Mouse (Mus musculus) forebrain, embryonic 15.5 days (tissue): ENCODE results near the gene Hira. TPM values are rescaled to one million over a fixed set of nuclear protein-coding genes. Genes with fewer than 3 reads are reported as not detected.
"Not testable (repeated sequence)": the region's sequence is repeated elsewhere in the genome, so short reads cannot be mapped to it uniquely, and the experiment has no call there.

Source experiments
- ATAC-seq: fragments of 200-750 bp; cut with Nextera tagmentation; replicated peaks from 2 replicates; pipeline ENCODE4 v1.8.0; 2017; ENCODE audit warnings: mild to moderate bottlenecking, moderate TSS enrichment, moderate library complexity
- H3K27ac ChIP-seq: fragments of 300-500 bp; sonication (generic); replicated peaks from 2 replicates; pipeline ENCODE4 v1.5.1; 2015; ENCODE audit warnings: mild to moderate bottlenecking, inconsistent platforms
- H3K27me3 ChIP-seq: fragments of 300-500 bp; sonication (generic); 2 replicates; pipeline ENCODE4 v1.6.1; 2015; ENCODE audit warnings: inconsistent platforms
- H3K36me3 ChIP-seq: fragments of 300-500 bp; sonication (generic); 2 replicates; pipeline ENCODE4 v1.6.1; 2015; ENCODE audit warnings: mild to moderate bottlenecking, inconsistent platforms
- H3K4me1 ChIP-seq: fragments of 300-500 bp; sonication (generic); 2 replicates; pipeline ENCODE4 v1.6.1; 2015; ENCODE audit warnings: inconsistent platforms
- H3K4me2 ChIP-seq: fragments of 300-500 bp; sonication (generic); replicated peaks from 2 replicates; pipeline ENCODE4 v1.6.1; 2015; ENCODE audit warnings: mild to moderate bottlenecking, inconsistent platforms
- H3K4me3 ChIP-seq: fragments of 300-500 bp; sonication (generic); 2 replicates; pipeline ENCODE4 v1.5.1; 2015; ENCODE audit warnings: mild to moderate bottlenecking, inconsistent platforms
- H3K9ac ChIP-seq: fragments of 300-500 bp; sonication (generic); replicated peaks from 2 replicates; pipeline ENCODE4 v1.6.1; 2015; ENCODE audit warnings: mild to moderate bottlenecking, inconsistent platforms
- H3K9me3 ChIP-seq: fragments of 300-500 bp; sonication (generic); 2 replicates; pipeline ENCODE4 v1.6.1; 2016; ENCODE audit warnings: inconsistent platforms
- WGBS: fragments of 180-500 bp; shearing (Covaris S2); methylation state at CpG from one replicate; pipeline ENCODE4 v1.1.7; 2015; ENCODE audit warnings: mixed read lengths; 5-methylcytosine and 5-hydroxymethylcytosine counted together
- polyA plus RNA-seq: library from polyadenylated mRNA; unstranded; fragments of >200 nt; fragmentation: Nextera tagmentation; extraction: Ambion mirVana; gene quantifications from 2 replicates; pipeline ENCODE4 v1.2.1, GENCODE M21; 2015

Gene Hira
- polyA plus RNA-seq, 1 experiment from 2014 or later = 27.8 TPM

DNA sequence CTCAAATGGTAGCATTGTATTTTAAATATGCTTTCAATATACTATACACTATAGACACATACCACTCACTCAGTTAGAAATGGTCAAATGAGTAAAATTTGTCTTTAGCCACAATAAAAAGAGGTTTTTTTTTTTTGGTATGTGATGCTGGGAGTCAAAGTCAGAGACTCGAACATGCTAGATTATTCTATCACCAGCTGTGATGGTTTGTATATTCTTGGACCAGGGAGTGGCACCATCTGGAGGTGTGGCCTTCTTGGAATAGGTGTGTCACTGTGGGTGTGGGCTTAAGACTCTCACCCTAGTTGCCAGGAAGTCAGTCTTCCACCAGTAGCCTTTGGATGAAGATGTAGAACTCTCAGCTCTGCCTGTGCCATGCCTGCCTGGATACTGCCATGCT is 6.3 kb upstream of the Hira start:
- not testable (repeated sequence) for ATAC-seq, H3K4me3 ChIP-seq, H3K27ac ChIP-seq, H3K4me1 ChIP-seq, H3K9ac ChIP-seq, H3K27me3 ChIP-seq, H3K4me2 ChIP-seq, H3K9me3 ChIP-seq
- peaks cover 36% of the 10 kb centered on the region for H3K36me3 ChIP-seq
- WGBS = 95% methylated on average over 1 of the region's 1 CpGs

DNA sequence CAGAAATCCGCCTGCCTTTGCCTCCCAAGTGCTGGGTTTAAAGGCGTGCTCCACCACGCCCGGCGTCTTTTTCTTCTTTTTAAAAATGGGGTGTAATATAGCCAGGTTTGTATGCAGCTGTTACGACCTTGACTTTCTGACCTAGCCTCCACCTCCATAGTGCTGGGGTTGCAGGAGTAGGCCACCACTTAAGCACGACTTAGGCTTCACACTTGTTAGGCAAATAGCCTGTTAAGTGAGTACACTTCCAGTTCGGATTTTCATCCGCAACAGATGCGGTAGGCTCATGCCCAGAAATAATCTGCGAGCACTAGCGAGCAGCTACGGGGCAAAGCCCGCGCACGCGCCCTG is 771 bp upstream of the Hira start:
- Histone ChIP-seq H3K36me3 (peaks cover 28% of the 10 kb centered on the region), H3K27me3 (no peaks in the 10 kb centered on the region), H3K4me3 (peak overlapping the region; percentile 97), H3K9me3 (no peaks in the 10 kb centered on the region), H3K9ac (peak overlapping the region; percentile 99), H3K4me1 (peaks cover 29% of the 10 kb centered on the region), H3K4me2 (peak overlapping the region; percentile 54), H3K27ac (peak overlapping the region; percentile 99)
- ATAC-seq = no peak
- under 1% methylated on average over 17 of the region's 17 CpGs for WGBS

GRCm38 (mm10) chr16:18877386-18878090 is 701 bp downstream of the Hira start:
- H3K4me1 ChIP-seq = peaks cover 31% of the 10 kb centered on the region
- no peaks in the 10 kb centered on the region for H3K9me3 ChIP-seq
- H3K4me3 ChIP-seq = peak overlapping the region; percentile 97
- H3K27ac ChIP-seq = peak overlapping the region; percentile 99
- H3K4me2 ChIP-seq = peak overlapping the region; percentile 54
- H3K9ac ChIP-seq = peak overlapping the region; percentile 99
- no peaks in the 10 kb centered on the region for H3K27me3 ChIP-seq
- under 1% methylated on average over 43 of the region's 43 CpGs for WGBS
- ATAC-seq = peak; percentile 44
- peaks cover 15% of the 10 kb centered on the region for H3K36me3 ChIP-seq

GRCm38 (mm10) chr16:18878091-18878720 is 1.4 kb downstream of the Hira start:
- H3K9me3 ChIP-seq = no peaks in the 10 kb centered on the region
- peak overlapping the region; percentile 99 for H3K9ac ChIP-seq
- H3K4me1 ChIP-seq = peaks cover 31% of the 10 kb centered on the region
- no peak for ATAC-seq
- H3K4me3 ChIP-seq = peak overlapping the region; percentile 97
- peak overlapping the region; percentile 54 for H3K4me2 ChIP-seq
- 24% methylated on average over 20 of the region's 20 CpGs for WGBS
- H3K36me3 ChIP-seq = peaks cover 10% of the 10 kb centered on the region
- no peaks in the 10 kb centered on the region for H3K27me3 ChIP-seq
- peak overlapping the region; percentile 99 for H3K27ac ChIP-seq

DNA sequence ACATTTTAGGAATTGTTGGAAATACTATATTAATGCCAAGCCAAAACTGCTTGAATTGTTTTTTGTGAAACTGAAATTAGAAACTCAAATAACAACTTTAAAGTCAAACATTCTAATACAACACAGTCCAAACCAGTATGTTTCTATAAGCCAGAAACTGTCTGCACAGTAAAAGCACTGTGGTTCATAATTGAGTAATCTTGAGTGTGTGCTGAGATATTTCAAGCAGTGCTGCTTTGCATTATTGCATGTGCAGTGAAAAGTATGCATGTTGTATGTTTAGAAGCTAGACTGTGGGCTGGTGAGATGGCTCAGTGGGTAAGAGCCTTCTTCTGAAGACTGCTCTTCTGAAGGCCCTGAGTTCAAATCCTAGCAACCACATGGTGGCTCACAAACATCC is 7.2 kb downstream of the Hira start:
- Histone ChIP-seq H3K9ac (no peak overlapping the region), H3K4me3 (no peak overlapping the region), H3K9me3 (no peaks in the 10 kb centered on the region), H3K27ac (no peak overlapping the region), H3K4me1 (peaks cover 22% of the 10 kb centered on the region), H3K36me3 (no peaks in the 10 kb centered on the region; the same call in 1 of the 2 replicates), H3K27me3 (no peaks in the 10 kb centered on the region), H3K4me2 (no peak overlapping the region)
- ATAC-seq = no peak

DNA sequence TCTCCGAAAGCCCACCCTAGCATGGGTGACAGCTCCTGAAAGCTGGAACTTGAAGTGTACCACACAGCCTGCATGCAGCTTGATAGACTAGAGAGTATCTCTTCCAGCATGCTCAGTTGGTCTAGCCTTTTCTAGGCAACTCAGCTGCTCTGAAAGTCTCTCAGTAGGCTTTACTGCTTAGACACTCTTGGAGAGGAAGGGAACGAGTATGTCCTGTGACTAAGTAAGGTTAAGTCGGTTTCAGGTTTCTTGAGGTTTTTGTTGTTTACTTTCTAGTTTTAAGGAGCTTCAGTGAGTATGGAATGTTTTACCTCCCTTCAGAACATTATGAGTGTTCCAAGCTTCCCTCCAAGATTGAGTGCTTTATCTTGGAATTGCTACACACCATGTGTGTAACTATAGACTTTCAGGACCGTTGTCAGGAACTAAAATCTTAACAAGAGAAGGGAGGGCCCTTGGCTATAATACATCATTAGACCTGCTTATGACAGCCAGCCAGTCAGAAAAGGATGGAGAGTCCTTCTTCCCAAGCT is 17.1 kb downstream of the Hira start:
- H3K4me1 ChIP-seq = no peaks in the 10 kb centered on the region
- H3K9me3 ChIP-seq = no peaks in the 10 kb centered on the region
- peaks cover 23% of the 10 kb centered on the region for H3K36me3 ChIP-seq
- H3K27ac ChIP-seq = no peak overlapping the region
- H3K4me2 ChIP-seq = no peak overlapping the region
- whole genome bisulfite sequencing = 89% methylated on average over 4 of the region's 4 CpGs
- no peak overlapping the region for H3K9ac ChIP-seq
- ATAC-seq = no peak
- no peaks in the 10 kb centered on the region for H3K27me3 ChIP-seq
- H3K4me3 ChIP-seq = no peak overlapping the region

- Histone ChIP-seq H3K9me3 (no peaks in the 10 kb centered on the region), H3K36me3 (peaks cover 35% of the 10 kb centered on the region), H3K4me2 (no peak overlapping the region), H3K27me3 (no peaks in the 10 kb centered on the region), H3K4me3 (no peak overlapping the region), H3K4me1 (no peaks in the 10 kb centered on the region), H3K27ac (no peak overlapping the region), H3K9ac (no peak overlapping the region)
- no peak for ATAC-seq
- WGBS = 89% methylated on average over 3 of the region's 3 CpGs
These were observed 18.4 kb downstream of the Hira start for GRCm38 (mm10) chr16:18895249-18895648.

DNA sequence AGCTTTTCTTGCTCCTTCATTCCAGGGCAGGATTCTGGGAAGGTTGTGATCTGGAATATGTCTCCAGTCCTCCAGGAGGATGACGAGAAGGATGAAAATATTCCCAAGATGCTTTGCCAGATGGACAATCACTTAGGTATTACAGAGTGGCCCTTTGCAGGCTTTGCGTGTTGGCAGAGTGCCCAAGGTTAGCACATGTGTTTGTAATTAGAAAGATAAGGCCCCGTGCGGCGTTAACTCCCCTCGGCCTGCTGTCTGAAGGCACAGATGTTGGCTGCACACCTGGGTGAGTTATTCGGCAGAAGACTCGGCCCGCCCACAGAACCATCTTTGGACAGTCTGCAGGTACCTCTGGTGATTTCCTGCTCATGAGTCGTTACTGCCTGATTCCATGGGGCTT is 19.6 kb downstream of the Hira start:
- Histone ChIP-seq H3K9me3 (no peaks in the 10 kb centered on the region), H3K9ac (no peak overlapping the region), H3K4me3 (no peak overlapping the region), H3K36me3 (peaks cover 43% of the 10 kb centered on the region), H3K27ac (no peak overlapping the region), H3K27me3 (no peaks in the 10 kb centered on the region), H3K4me1 (no peaks in the 10 kb centered on the region), H3K4me2 (no peak overlapping the region)
- ATAC-seq = no peak
- WGBS = 85% methylated on average over 10 of the region's 10 CpGs

DNA sequence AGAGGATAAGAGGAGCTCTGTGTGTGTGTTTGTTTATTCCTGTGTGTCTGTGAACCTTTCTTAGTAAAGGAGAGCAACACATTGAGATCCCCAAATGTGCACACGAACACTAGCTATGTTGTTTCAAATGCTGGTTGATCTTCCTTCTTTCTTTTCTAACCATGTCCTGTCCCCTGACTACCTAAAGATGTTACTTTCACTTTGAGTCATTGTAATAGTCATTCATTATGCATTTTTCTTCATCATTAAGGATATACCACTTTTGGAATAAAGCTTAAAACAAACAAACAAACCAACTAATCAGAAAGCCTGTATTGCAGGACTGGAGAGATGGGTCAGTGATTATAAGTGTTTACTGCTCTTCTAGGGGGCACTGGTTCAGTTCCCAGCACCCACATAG is 28.8 kb downstream of the Hira start:
- no peaks in the 10 kb centered on the region for H3K27me3 ChIP-seq
- no peaks in the 10 kb centered on the region for H3K4me1 ChIP-seq
- no peak overlapping the region for H3K4me3 ChIP-seq
- H3K4me2 ChIP-seq = no peak overlapping the region
- no peak for ATAC-seq
- 96% methylated on average over 1 of the region's 1 CpGs for WGBS
- no peak overlapping the region for H3K9ac ChIP-seq
- H3K36me3 ChIP-seq = peaks cover 67% of the 10 kb centered on the region
- no peaks in the 10 kb centered on the region for H3K9me3 ChIP-seq
- no peak overlapping the region for H3K27ac ChIP-seq

- Histone ChIP-seq H3K27ac (no peak overlapping the region), H3K9me3 (no peaks in the 10 kb centered on the region), H3K9ac (no peak overlapping the region), H3K36me3 (peaks cover 73% of the 10 kb centered on the region), H3K27me3 (no peaks in the 10 kb centered on the region), H3K4me2 (no peak overlapping the region), H3K4me3 (no peak overlapping the region), H3K4me1 (no peaks in the 10 kb centered on the region)
- no peak for ATAC-seq
- 97% methylated on average over 4 of the region's 4 CpGs for WGBS
These were observed 39.2 kb downstream of the Hira start for GRCm38 (mm10) chr16:18916064-18916463.

GRCm38 (mm10) chr16:18921771-18922170 is 44.9 kb downstream of the Hira start:
- Histone ChIP-seq H3K9ac (no peak overlapping the region), H3K4me1 (no peaks in the 10 kb centered on the region), H3K36me3 (peaks cover 87% of the 10 kb centered on the region), H3K9me3 (no peaks in the 10 kb centered on the region), H3K27ac (no peak overlapping the region), H3K27me3 (no peaks in the 10 kb centered on the region), H3K4me2 (no peak overlapping the region), H3K4me3 (no peak overlapping the region)
- no peak for ATAC-seq
- 97% methylated on average over 2 of the region's 2 CpGs for WGBS

DNA sequence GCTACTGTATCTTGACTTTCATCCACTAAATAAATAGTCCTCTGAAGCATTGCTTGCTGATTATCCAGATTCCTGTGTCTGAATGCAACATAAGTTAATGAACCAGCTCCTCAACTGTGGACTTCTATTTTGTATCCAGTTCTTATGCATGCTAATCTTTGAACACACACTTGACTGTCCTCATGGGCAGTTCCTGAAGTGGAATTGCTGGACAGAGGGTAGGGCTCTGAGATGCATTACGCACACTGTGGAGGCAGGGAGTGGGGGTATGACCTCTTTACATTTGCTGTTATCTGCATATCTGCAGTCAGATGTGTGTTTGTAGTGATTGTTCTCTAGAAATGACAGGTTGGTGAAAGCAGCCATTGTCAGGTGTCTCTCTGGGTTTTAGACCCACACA is 51.1 kb downstream of the Hira start:
- Histone ChIP-seq H3K27me3 (no peaks in the 10 kb centered on the region), H3K4me3 (no peak overlapping the region), H3K36me3 (peaks cover 71% of the 10 kb centered on the region), H3K27ac (no peak overlapping the region), H3K9ac (no peak overlapping the region), H3K4me1 (no peaks in the 10 kb centered on the region), H3K4me2 (no peak overlapping the region), H3K9me3 (no peaks in the 10 kb centered on the region)
- 91% methylated on average over 1 of the region's 1 CpGs for WGBS
- no peak for ATAC-seq
